ENCODE assay signal across 8 mouse cellular contexts in genomic region chr12:112551861-112552375, GRCm38 (mm10). TPM values are rescaled to one million over a fixed set of nuclear protein-coding genes. Genes with fewer than 3 reads are reported as not detected.
A peak's percentile ranks its signal among the peaks of the same experiment; 100 is the strongest.
DNase-seq lines count a peak whose midpoint lies in the region; ATAC-seq and TF ChIP-seq lines count a peak whose summit lies in the region.

No protein-coding gene starts in this region.

- peak; percentile 72 for ATAC-seq in hindbrain, embryonic 16.5 days

- peak; percentile 100 for TF ChIP-seq CTCF in left cerebral cortex, adult 2 months (IDR thresholded peaks at IDR 0.05)

- no peaks in the 10 kb centered on the region for H3K36me3 ChIP-seq in hindbrain, embryonic 16.5 days (ENCODE audit: control insufficient read depth, insufficient read depth, low read length)
- H3K36me3 ChIP-seq in megakaryocyte, embryonic 14.5 days (replicated peaks; ENCODE audit: low read length): no peaks in the 10 kb centered on the region

- no peak overlapping the region; the same call in 1 of the 2 replicates for H3K9ac ChIP-seq in hindbrain, embryonic 16.5 days (ENCODE audit: low read depth, low read length)

- H3K9me3 ChIP-seq in hindbrain, embryonic 16.5 days (ENCODE audit: control insufficient read depth, low read length): no peaks in the 10 kb centered on the region
- no peaks in the 10 kb centered on the region for H3K9me3 ChIP-seq in megakaryocyte, embryonic 14.5 days

- 7% methylated on average over 13 of the region's 13 CpGs for WGBS in hindbrain, embryonic 16.5 days

- no peak overlapping the region for H3K27ac ChIP-seq in hindbrain, embryonic 16.5 days (ENCODE audit: low read depth, low read length)
- H3K27ac ChIP-seq in left cerebral cortex, adult 2 months: peak overlapping the region; percentile 79

- DNase-seq in T-cell, adult 2 months (ENCODE audit: low spot score): peak; percentile 83
- DNase-seq in cerebellum, postnatal 14 days: peak; percentile 93 to 94
- peak; percentile 85 to 92 for DNase-seq in frontal cortex, postnatal 14 days (ENCODE audit: low spot score in 2 of 2)
- DNase-seq in left cerebral cortex, adult 2 months (ENCODE audit: extremely low spot score in 1 of 2, low spot score in 2 of 2): peak; percentile 87 to 97
- DNase-seq in right cerebral cortex, adult 18-20 months: peak; percentile 87
- DNase-seq in urinary bladder, adult 18-20 months (ENCODE audit: low spot score in 2 of 2): peak; percentile 79 to 87

- no peak overlapping the region for H3K4me3 ChIP-seq in hindbrain, embryonic 16.5 days (ENCODE audit: low read length)
- no peak overlapping the region for H3K4me3 ChIP-seq in left cerebral cortex, adult 2 months
- H3K4me3 ChIP-seq in megakaryocyte, embryonic 14.5 days (replicated peaks): peak overlapping the region; percentile 38

- no peak overlapping the region for H3K4me2 ChIP-seq in hindbrain, embryonic 16.5 days (ENCODE audit: low read length)

- H3K4me1 ChIP-seq in hindbrain, embryonic 16.5 days (ENCODE audit: control insufficient read depth, insufficient read depth, low read depth, low read length): no peaks in the 10 kb centered on the region
- H3K4me1 ChIP-seq in megakaryocyte, embryonic 14.5 days: peaks cover 50% of the 10 kb centered on the region

- H3K27me3 ChIP-seq in hindbrain, embryonic 16.5 days (replicated peaks; ENCODE audit: control insufficient read depth, insufficient read depth, low read length): no peaks in the 10 kb centered on the region
- peaks cover 41% of the 10 kb centered on the region for H3K27me3 ChIP-seq in megakaryocyte, embryonic 14.5 days (replicated peaks)

- intact Hi-C loops in left cerebral cortex, adult 2 months (cut with DNase I): loop anchor here (1.0 kb wide), 2 partner anchors 53 to 72 kb away; no protein-coding TSS in a partner anchor

RNA-seq across cellular contexts. Expression of gene Tmem179, which starts 35.4 kb away (rescaled TPM):
- 92.7 and 96.1 TPM in 2 replicates for polyA plus RNA-seq in hindbrain, embryonic 16.5 days (2015; fragmentation: Nextera tagmentation; extraction: Ambion mirVana)
- 100 to 1,000 TPM; 122 TPM for total RNA-seq in left cerebral cortex, adult 2 months (2021)
- polyA plus RNA-seq in megakaryocyte, embryonic 14.5 days (2012; ENCODE audit: insufficient read depth, low replicate concordance): not detected in 2 replicates

RNA-seq across cellular contexts. Expression of gene Inf2, which starts 36.7 kb away (rescaled TPM):
- polyA plus RNA-seq in hindbrain, embryonic 16.5 days (2015; fragmentation: Nextera tagmentation; extraction: Ambion mirVana): 1.0 and 1.1 TPM in 2 replicates
- total RNA-seq in left cerebral cortex, adult 2 months (2021): 100 to 1,000 TPM; 131 to 151 TPM
- polyA plus RNA-seq in megakaryocyte, embryonic 14.5 days (2012; ENCODE audit: insufficient read depth, low replicate concordance): 569 and 1,129 TPM in 2 replicates

Comparison
In these comparisons a context has a peak if more than half of its experiments do, and no peak if none do; other contexts are left out.
1. RNA of gene Tmem179, which starts 35.4 kb away (polyA plus RNA-seq): 92.7 to 96.1 TPM in hindbrain, embryonic 16.5 days; not detected in megakaryocyte, embryonic 14.5 days; every median in the first group is over 10 times any median in the second.
2. RNA of gene Inf2, which starts 36.7 kb away (polyA plus RNA-seq): 569 to 1,129 TPM in megakaryocyte, embryonic 14.5 days; 1.0 to 1.1 TPM in hindbrain, embryonic 16.5 days; every median in the first group is over 100 times any median in the second.
3. Peak in every context shown above with its lines, with median percentiles within 50 percentile points of each other: DNase-seq.